Mouse (Mus musculus): ENCODE results near the gene Slc43a1.
"Not testable (repeated sequence)": the region's sequence is repeated elsewhere in the genome, so short reads cannot be mapped to it uniquely, and the experiment has no call there.

GRCm38 (mm10) chr2:84801223-84801622 lies 37.4 kb upstream of the Slc43a1 start:
- TF ChIP-seq POLR2A (IDR thresholded peaks at IDR 0.05; ENCODE audit: insufficient read length, low read depth); REST (IDR thresholded peaks at IDR 0.05; ENCODE audit: insufficient read depth, insufficient read length): not testable (repeated sequence)
